Mouse (Mus musculus) limb, embryonic 11.5 days (tissue): Measurements from ENCODE around the gene Itpkc. TPM values are rescaled to one million over a fixed set of nuclear protein-coding genes. Genes with fewer than 3 reads are reported as not detected.
"Not testable (repeated sequence)": the region's sequence is repeated elsewhere in the genome, so short reads cannot be mapped to it uniquely, and the experiment has no call there.

ENCODE experiments used
- ATAC-seq: fragments of 200-750 bp; cut with Nextera tagmentation; 2 replicates; pipeline ENCODE4 v1.8.0; 2017; ENCODE audit warnings: low read depth; ENCODE audit not compliant: insufficient number of reproducible peaks, low FRiP score, low TSS enrichment
- DNase-seq: peaks from one replicate; pipeline ENCODE4 v3.0.0-alpha.2; 2015; ENCODE audit warnings: low spot score
- H3K27ac ChIP-seq: fragments of 300-500 bp; sonication (generic); replicated peaks from 2 replicates; pipeline ENCODE4 v1.5.1; 2014; ENCODE audit warnings: low read depth, mild to moderate bottlenecking, low read length
- H3K27me3 ChIP-seq: fragments of 300-500 bp; sonication (generic); 2 replicates; pipeline ENCODE4 v1.6.1; 2014; ENCODE audit warnings: mild to moderate bottlenecking, low read length, mixed read lengths; ENCODE audit not compliant: control insufficient read depth, insufficient read depth
- H3K36me3 ChIP-seq: fragments of 300-500 bp; sonication (generic); 2 replicates; pipeline ENCODE4 v1.6.1; 2014; ENCODE audit warnings: mild to moderate bottlenecking, low read length, moderate library complexity, mixed read lengths; ENCODE audit not compliant: control insufficient read depth, insufficient read depth
- H3K4me1 ChIP-seq: fragments of 300-500 bp; sonication (generic); 2 replicates; pipeline ENCODE4 v1.6.1; 2014; ENCODE audit warnings: low read length, mixed read lengths; ENCODE audit not compliant: control insufficient read depth, insufficient read depth
- H3K4me2 ChIP-seq: fragments of 300-500 bp; sonication (generic); 2 replicates; pipeline ENCODE4 v1.6.1; 2014; ENCODE audit warnings: low read depth, mild to moderate bottlenecking, moderate library complexity; ENCODE audit not compliant: severe bottlenecking
- H3K4me3 ChIP-seq: fragments of 300-500 bp; sonication (generic); 2 replicates; pipeline ENCODE4 v1.5.1; 2014; ENCODE audit warnings: low read depth, low read length
- H3K9ac ChIP-seq: fragments of 300-500 bp; sonication (generic); 2 replicates; pipeline ENCODE4 v1.6.1; 2014; ENCODE audit warnings: mild to moderate bottlenecking, low read length
- H3K9me3 ChIP-seq: fragments of 300-500 bp; sonication (generic); 2 replicates; pipeline ENCODE4 v1.6.1; 2016; ENCODE audit warnings: low read length; ENCODE audit not compliant: control insufficient read depth
- WGBS: fragments of 180-500 bp; shearing (Covaris S2); extraction: QIAGEN DNeasy Blood & Tissue Kit; methylation state at CpG from one replicate; pipeline ENCODE4 v1.1.7; 2014; 5-methylcytosine and 5-hydroxymethylcytosine counted together
- polyA plus RNA-seq: library from polyadenylated mRNA; unstranded; fragments of >200 nt; fragmentation: Nextera tagmentation; extraction: Ambion mirVana; gene quantifications from 2 replicates; pipeline ENCODE4 v1.2.1, GENCODE M21; 2014

Gene Itpkc
- polyA plus RNA-seq, 1 experiment from 2014 or later: 6.5 TPM

DNA sequence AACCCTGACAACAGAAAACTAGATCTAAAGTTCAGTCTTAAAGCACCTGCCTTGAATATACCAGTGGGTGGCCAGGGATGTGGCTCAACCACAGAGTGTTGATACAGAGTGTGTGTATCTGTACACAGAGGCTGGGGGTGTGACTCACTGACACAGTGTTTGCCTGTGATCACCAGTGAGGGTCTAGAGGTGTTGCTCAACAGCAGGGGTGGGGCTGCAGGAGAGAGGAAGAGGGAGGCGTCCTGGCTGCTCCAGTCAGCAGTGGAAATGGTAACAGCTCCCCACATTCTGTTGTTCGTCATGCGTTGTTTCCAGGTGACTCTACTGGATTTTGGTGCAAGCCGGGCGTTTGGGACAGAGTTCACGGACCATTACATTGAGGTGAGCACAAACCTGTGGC lies 23.5 kb upstream of the Itpkc start:
- ATAC-seq (no peak), DNase-seq (no peak)
- no peaks in the 10 kb centered on the region for H3K9me3 ChIP-seq
- H3K4me1 ChIP-seq: peaks cover under 1% of the 10 kb centered on the region
- WGBS: 84% methylated on average over 6 of the region's 6 CpGs
- H3K4me3 ChIP-seq: no peak overlapping the region
- no peak overlapping the region for H3K9ac ChIP-seq
- H3K36me3 ChIP-seq: peaks cover 2% of the 10 kb centered on the region
- no peaks in the 10 kb centered on the region for H3K27me3 ChIP-seq
- no peak overlapping the region for H3K27ac ChIP-seq
- H3K4me2 ChIP-seq: no peak overlapping the region

DNA sequence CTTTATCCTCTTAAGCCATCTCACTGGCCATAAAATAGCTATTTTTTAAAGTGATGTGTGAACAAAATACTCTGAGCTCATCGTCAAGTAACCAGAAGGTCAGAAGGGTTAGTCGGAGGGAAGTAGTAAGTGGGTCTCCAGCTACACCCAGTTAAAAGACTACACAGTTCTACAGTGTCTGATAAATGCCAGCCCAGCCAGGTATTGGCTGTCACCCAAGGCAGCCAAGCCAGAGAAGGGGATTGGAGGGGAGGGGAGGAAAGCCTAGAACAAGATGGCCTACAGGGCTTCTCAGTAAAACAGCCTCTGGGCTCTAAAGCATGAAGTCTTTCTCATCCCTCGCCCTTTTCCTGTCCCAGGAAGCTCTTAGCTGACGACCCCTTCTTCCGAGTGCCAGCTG lies 21.5 kb upstream of the Itpkc start:
- DNase-seq (no peak), ATAC-seq (no peak)
- H3K9ac ChIP-seq: no peak overlapping the region
- H3K4me1 ChIP-seq: no peaks in the 10 kb centered on the region
- H3K4me3 ChIP-seq: no peak overlapping the region
- H3K9me3 ChIP-seq: no peaks in the 10 kb centered on the region
- H3K27me3 ChIP-seq: no peaks in the 10 kb centered on the region
- H3K36me3 ChIP-seq: peaks cover 2% of the 10 kb centered on the region; the same call in 1 of the 2 replicates
- no peak overlapping the region for H3K4me2 ChIP-seq
- 86% methylated on average over 5 of the region's 5 CpGs for WGBS
- no peak overlapping the region for H3K27ac ChIP-seq

GRCm38 (mm10) chr7:27249146-27249545 lies 20.7 kb upstream of the Itpkc start:
- WGBS: 82% methylated on average over 2 of the region's 2 CpGs
- H3K27me3 ChIP-seq: no peaks in the 10 kb centered on the region
- H3K4me2 ChIP-seq: no peak overlapping the region
- H3K9ac ChIP-seq: no peak overlapping the region
- peaks cover 2% of the 10 kb centered on the region; the same call in 1 of the 2 replicates for H3K36me3 ChIP-seq
- ATAC-seq (no peak), DNase-seq (no peak)
- no peaks in the 10 kb centered on the region for H3K4me1 ChIP-seq
- H3K4me3 ChIP-seq: no peak overlapping the region
- no peak overlapping the region for H3K27ac ChIP-seq
- H3K9me3 ChIP-seq: no peaks in the 10 kb centered on the region

- H3K27ac ChIP-seq, H3K4me3 ChIP-seq, H3K9ac ChIP-seq, H3K9me3 ChIP-seq, H3K4me2 ChIP-seq, H3K27me3 ChIP-seq, DNase-seq, H3K36me3 ChIP-seq, H3K4me1 ChIP-seq, ATAC-seq: not testable (repeated sequence)
- 86% methylated on average over 2 of the region's 2 CpGs for WGBS
Measured at GRCm38 (mm10) chr7:27244088-27244487, 15.6 kb upstream of the Itpkc start.

DNA sequence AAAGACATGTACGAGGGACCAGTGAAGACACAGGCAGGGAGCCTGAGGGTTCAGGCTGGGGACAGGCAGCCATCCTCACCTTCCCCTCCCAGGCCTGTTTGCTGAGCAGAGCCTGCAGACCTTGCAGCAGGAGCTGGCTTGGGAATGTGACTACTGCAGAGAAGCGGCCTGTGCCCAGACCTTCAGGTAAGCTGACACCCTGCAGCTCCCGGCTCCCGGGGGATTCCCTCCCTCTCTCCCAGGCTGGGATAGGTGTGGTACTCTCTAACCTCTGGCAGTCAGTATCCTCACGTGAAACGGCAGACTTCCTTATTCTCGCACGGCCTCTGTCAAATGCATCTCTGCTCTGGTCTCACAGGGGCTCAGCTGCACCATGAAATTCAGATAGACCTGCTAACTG lies 14.8 kb upstream of the Itpkc start:
- no peak overlapping the region for H3K9ac ChIP-seq
- DNase-seq: no peak
- no peak overlapping the region for H3K4me2 ChIP-seq
- 54% methylated on average over 8 of the region's 8 CpGs for WGBS
- H3K27me3 ChIP-seq: no peaks in the 10 kb centered on the region
- H3K4me1 ChIP-seq: no peaks in the 10 kb centered on the region
- H3K9me3 ChIP-seq: no peaks in the 10 kb centered on the region
- H3K4me3 ChIP-seq: no peak overlapping the region
- peaks cover 2% of the 10 kb centered on the region; the same call in 1 of the 2 replicates for H3K36me3 ChIP-seq
- ATAC-seq: no peak
- H3K27ac ChIP-seq: no peak overlapping the region

DNA sequence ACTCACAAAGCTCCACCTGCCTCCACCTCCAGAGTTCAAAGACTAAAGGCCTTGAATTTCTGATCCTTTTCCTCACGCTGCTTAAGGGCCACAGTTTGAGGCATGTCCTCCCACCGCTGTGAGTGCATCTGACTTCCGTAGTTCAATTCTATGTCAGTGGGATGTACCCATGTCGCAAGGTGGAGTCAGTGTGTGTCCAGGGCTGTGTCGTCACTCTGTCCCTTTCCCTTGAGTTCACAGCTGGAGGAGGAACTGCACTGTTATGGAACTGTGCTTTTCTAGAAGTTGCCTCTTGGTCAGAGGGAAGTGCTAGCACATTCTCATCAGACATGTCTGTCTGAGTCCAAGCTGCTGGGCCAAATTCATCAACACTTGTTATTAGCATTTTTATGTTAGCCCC lies 10.1 kb upstream of the Itpkc start:
- Histone ChIP-seq H3K36me3 (no peaks in the 10 kb centered on the region; the same call in 1 of the 2 replicates), H3K4me1 (0 out of 2 replicates have a peak, but pooled peaks cover 2% of the 10 kb centered on the region), H3K9me3 (no peaks in the 10 kb centered on the region), H3K4me2 (no peak overlapping the region), H3K4me3 (no peak overlapping the region), H3K9ac (no peak overlapping the region), H3K27me3 (no peaks in the 10 kb centered on the region), H3K27ac (no peak overlapping the region)
- WGBS: 79% methylated on average over 5 of the region's 5 CpGs
- DNase-seq: no peak
- no peak for ATAC-seq

DNA sequence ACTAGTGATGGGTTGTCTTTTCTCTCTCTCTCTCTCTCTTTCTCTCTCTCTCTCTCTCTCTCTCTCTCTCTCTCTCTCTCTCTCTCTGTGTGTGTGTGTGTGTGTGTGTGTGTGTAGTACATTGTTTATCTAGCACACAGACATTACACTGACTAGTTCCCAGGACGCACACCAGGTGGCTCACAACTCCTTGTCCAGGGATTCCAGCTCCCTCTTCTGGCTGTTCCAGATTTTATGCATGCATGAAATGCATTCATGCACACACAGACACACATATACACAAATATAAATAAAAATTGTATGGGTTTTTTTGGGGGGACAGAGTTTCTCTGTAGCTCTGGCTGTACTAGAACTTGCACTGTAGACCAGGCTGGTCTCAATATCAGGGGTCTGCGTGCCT lies 9.1 kb upstream of the Itpkc start:
- Histone ChIP-seq H3K4me3 (no peak overlapping the region), H3K9ac (no peak overlapping the region), H3K9me3 (no peaks in the 10 kb centered on the region), H3K27ac (no peak overlapping the region), H3K36me3 (no peaks in the 10 kb centered on the region; the same call in 1 of the 2 replicates), H3K27me3 (no peaks in the 10 kb centered on the region), H3K4me2 (no peak overlapping the region), H3K4me1 (0 out of 2 replicates have a peak, but pooled peaks cover 2% of the 10 kb centered on the region)
- DNase-seq (no peak), ATAC-seq (no peak)
- 90% methylated on average over 2 of the region's 2 CpGs for WGBS

DNA sequence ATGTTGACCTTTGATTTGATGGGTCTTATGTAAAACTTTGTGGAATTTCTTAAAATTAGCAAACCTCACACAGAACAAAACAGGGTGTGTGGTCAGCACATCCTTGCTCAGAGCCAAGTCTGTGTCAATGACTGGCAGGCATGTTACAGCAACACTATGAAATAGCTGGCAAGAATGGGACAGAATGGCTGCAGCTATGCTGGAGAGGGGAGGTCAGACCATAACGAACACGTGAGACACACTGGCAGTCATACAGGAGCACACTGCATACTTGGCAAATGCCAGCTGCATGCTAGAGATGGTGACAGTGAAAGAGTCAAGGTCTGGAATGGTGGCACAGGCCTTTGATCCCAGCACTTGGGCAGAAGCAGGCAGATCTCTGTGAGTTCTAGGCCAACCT lies 7.3 kb upstream of the Itpkc start:
- Histone ChIP-seq H3K36me3 (no peaks in the 10 kb centered on the region), H3K4me2 (no peak overlapping the region), H3K27me3 (no peaks in the 10 kb centered on the region), H3K27ac (no peak overlapping the region), H3K9me3 (no peaks in the 10 kb centered on the region), H3K9ac (no peak overlapping the region), H3K4me1 (0 out of 2 replicates have a peak, but pooled peaks cover 2% of the 10 kb centered on the region), H3K4me3 (no peak overlapping the region)
- 88% methylated on average over 2 of the region's 2 CpGs for WGBS
- no peak for DNase-seq
- ATAC-seq: no peak

DNA sequence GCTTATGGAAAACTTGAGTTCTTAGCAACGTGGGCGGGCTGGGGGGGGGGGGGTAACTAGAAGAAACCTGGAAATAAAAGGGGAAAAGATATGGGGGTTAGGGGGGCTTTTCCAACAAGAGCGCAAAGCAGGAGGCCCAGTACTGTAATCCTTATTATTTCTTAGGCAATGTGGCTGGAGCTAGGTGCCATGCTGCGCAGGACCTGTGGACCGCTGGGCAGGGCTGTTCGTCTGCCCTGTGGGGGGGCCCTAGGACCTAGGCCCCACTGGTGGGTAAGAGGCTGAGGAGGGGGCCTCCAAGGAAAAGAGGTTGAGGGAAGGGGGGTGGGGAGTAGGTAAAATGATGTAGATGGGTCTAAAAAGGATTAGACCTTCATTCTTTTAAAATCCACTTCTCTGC lies 4.8 kb upstream of the Itpkc start:
- WGBS: 4% methylated on average over 6 of the region's 6 CpGs
- Histone ChIP-seq H3K4me2 (peak overlapping the region; percentile 61), H3K27me3 (no peaks in the 10 kb centered on the region), H3K9me3 (no peaks in the 10 kb centered on the region), H3K4me3 (peak overlapping the region; percentile 43), H3K36me3 (no peaks in the 10 kb centered on the region), H3K9ac (peak overlapping the region; percentile 41), H3K4me1 (0 out of 2 replicates have a peak, but pooled peaks cover 6% of the 10 kb centered on the region), H3K27ac (peak overlapping the region; percentile 33; the same call in 1 of the 2 replicates)
- ATAC-seq: no peak
- no peak for DNase-seq
